Mouse (Mus musculus): ENCODE results near the gene C130026I21Rik.
"Not testable (repeated sequence)": the region's sequence is repeated elsewhere in the genome, so short reads cannot be mapped to it uniquely, and the experiment has no call there.

C130026I21Rik gene

GRCm38 (mm10) chr1:85118341-85118740 lies 152.0 kb downstream of the C130026I21Rik start:
- DNase-seq = not testable (repeated sequence)

GRCm38 (mm10) chr1:85117537-85117936 lies 152.8 kb downstream of the C130026I21Rik start:
- not testable (repeated sequence) for DNase-seq

GRCm38 (mm10) chr1:85114666-85115402 lies 155.5 kb downstream of the C130026I21Rik start:
- DNase-seq = not testable (repeated sequence)

- DNase-seq = not testable (repeated sequence)
Measured at GRCm38 (mm10) chr1:85114078-85114477, 156.3 kb downstream of the C130026I21Rik start.

GRCm38 (mm10) chr1:85112889-85113288 lies 157.5 kb downstream of the C130026I21Rik start:
- DNase-seq = not testable (repeated sequence)

- DNase-seq = not testable (repeated sequence)
Measured at GRCm38 (mm10) chr1:85112266-85112665, 158.1 kb downstream of the C130026I21Rik start.

GRCm38 (mm10) chr1:85111572-85111971 lies 158.8 kb downstream of the C130026I21Rik start:
- DNase-seq = not testable (repeated sequence)

- DNase-seq = not testable (repeated sequence)
Measured at GRCm38 (mm10) chr1:85110876-85111275, 159.5 kb downstream of the C130026I21Rik start.

- not testable (repeated sequence) for DNase-seq
Measured at GRCm38 (mm10) chr1:85109753-85110152, 160.6 kb downstream of the C130026I21Rik start, which contains the start of gene A530032D15Rik. TSS of gene A530032D15Rik (minus strand) at chr1:85109853.

GRCm38 (mm10) chr1:85106013-85106412 lies 164.4 kb downstream of the C130026I21Rik start:
- DNase-seq = not testable (repeated sequence)

GRCm38 (mm10) chr1:85105336-85105735 lies 165.0 kb downstream of the C130026I21Rik start:
- not testable (repeated sequence) for DNase-seq

GRCm38 (mm10) chr1:85101754-85102153 lies 168.6 kb downstream of the C130026I21Rik start:
- not testable (repeated sequence) for DNase-seq

- DNase-seq = not testable (repeated sequence)
Measured at GRCm38 (mm10) chr1:85099864-85100263, 170.5 kb downstream of the C130026I21Rik start, which contains the start of gene Gm10553. TSS of gene Gm10553 (plus strand) at chr1:85100164.

GRCm38 (mm10) chr1:85099081-85099480 lies 171.3 kb downstream of the C130026I21Rik start:
- not testable (repeated sequence) for DNase-seq

GRCm38 (mm10) chr1:85093011-85093572 lies 177.3 kb downstream of the C130026I21Rik start:
- DNase-seq = not testable (repeated sequence)

- DNase-seq = not testable (repeated sequence)
Measured at GRCm38 (mm10) chr1:85092169-85092568, 178.2 kb downstream of the C130026I21Rik start.

- not testable (repeated sequence) for DNase-seq
Measured at GRCm38 (mm10) chr1:85086211-85086610, 184.2 kb downstream of the C130026I21Rik start.

GRCm38 (mm10) chr1:85084803-85085202 lies 185.6 kb downstream of the C130026I21Rik start:
- not testable (repeated sequence) for DNase-seq

GRCm38 (mm10) chr1:85073099-85073498 lies 197.3 kb downstream of the C130026I21Rik start:
- DNase-seq = not testable (repeated sequence)

- not testable (repeated sequence) for DNase-seq
Measured at GRCm38 (mm10) chr1:85071690-85072089, 198.7 kb downstream of the C130026I21Rik start.

- not testable (repeated sequence) for DNase-seq
Measured at GRCm38 (mm10) chr1:85035801-85036200, 234.6 kb downstream of the C130026I21Rik start.

- DNase-seq = not testable (repeated sequence)
Measured at GRCm38 (mm10) chr1:85034394-85034793, 236.0 kb downstream of the C130026I21Rik start.

GRCm38 (mm10) chr1:85033616-85034015 lies 236.8 kb downstream of the C130026I21Rik start:
- not testable (repeated sequence) for DNase-seq

GRCm38 (mm10) chr1:85030211-85030610 lies 240.2 kb downstream of the C130026I21Rik start:
- not testable (repeated sequence) for DNase-seq

All from cerebellum, adult 9-11 months (tissue).